Mouse (Mus musculus): Measurements from ENCODE around the gene Higd1a.

- TF ChIP-seq POLR2A (IDR thresholded peaks at IDR 0.05; ENCODE audit: borderline replicate concordance, insufficient read depth, low read length) (no peak), CTCF (IDR thresholded peaks at IDR 0.05; ENCODE audit: borderline replicate concordance, insufficient read depth, low read depth, low read length) (no peak)
Observed at GRCm38 (mm10) chr9:121889927-121890440, 31.8 kb upstream of the Higd1a start.
